Mouse (Mus musculus) intestine, embryonic 16.5 days (tissue): Measurements from ENCODE around the gene Stra6. TPM values are rescaled to one million over a fixed set of nuclear protein-coding genes. Genes with fewer than 3 reads are reported as not detected.

Experiments used
- ATAC-seq: fragments of 200-750 bp; cut with Nextera tagmentation; 2 replicates; pipeline ENCODE4 v1.8.0; 2017; ENCODE audit warnings: moderate TSS enrichment, moderate library complexity
- H3K27ac ChIP-seq: fragments of 300-500 bp; sonication (generic); 2 replicates; pipeline ENCODE4 v1.5.1; 2014; ENCODE audit warnings: mild to moderate bottlenecking, low read length
- H3K27me3 ChIP-seq: fragments of 300-500 bp; sonication (generic); replicated peaks from 2 replicates; pipeline ENCODE4 v1.6.1; 2014; ENCODE audit warnings: low read length, control low read depth, mixed read lengths; ENCODE audit not compliant: control insufficient read depth, insufficient read depth
- H3K36me3 ChIP-seq: fragments of 300-500 bp; sonication (generic); 2 replicates; pipeline ENCODE4 v1.6.1; 2014; ENCODE audit warnings: low read length, control low read depth; ENCODE audit not compliant: control insufficient read depth, insufficient read depth
- H3K4me1 ChIP-seq: fragments of 300-500 bp; sonication (generic); 2 replicates; pipeline ENCODE4 v1.6.1; 2014; ENCODE audit warnings: low read length, control low read depth, mixed read lengths; ENCODE audit not compliant: control insufficient read depth, insufficient read depth
- H3K4me2 ChIP-seq: fragments of 300-500 bp; sonication (generic); 2 replicates; pipeline ENCODE4 v1.6.1; 2014; ENCODE audit warnings: low read depth, low read length, control low read depth
- H3K4me3 ChIP-seq: fragments of 300-500 bp; sonication (generic); 2 replicates; pipeline ENCODE4 v1.5.1; 2014; ENCODE audit warnings: mild to moderate bottlenecking, low read length
- H3K9ac ChIP-seq: fragments of 300-500 bp; sonication (generic); 2 replicates; pipeline ENCODE4 v1.6.1; 2014; ENCODE audit warnings: low read depth, low read length
- H3K9me3 ChIP-seq: fragments of 300-500 bp; sonication (generic); 2 replicates; pipeline ENCODE4 v1.6.1; 2016; ENCODE audit warnings: low read length, control low read depth; ENCODE audit not compliant: control insufficient read depth
- WGBS: fragments of 180-500 bp; shearing (Covaris S2); extraction: QIAGEN DNeasy Blood & Tissue Kit; methylation state at CpG from one replicate; pipeline ENCODE4 v1.1.7; 2014; 5-methylcytosine and 5-hydroxymethylcytosine counted together
- polyA plus RNA-seq: library from polyadenylated mRNA; unstranded; fragments of >200 nt; fragmentation: Nextera tagmentation; extraction: Ambion mirVana; gene quantifications from 2 replicates; pipeline ENCODE4 v1.2.1, GENCODE M21; 2015

The Stra6 gene
- polyA plus RNA-seq, 1 experiment from 2014 or later, result 2.6 TPM

- H3K4me3 ChIP-seq, result no peak overlapping the region
- H3K4me1 ChIP-seq, result peaks cover 9% of the 10 kb centered on the region; the same call in 1 of the 2 replicates
- no peaks in the 10 kb centered on the region for H3K9me3 ChIP-seq
- no peaks in the 10 kb centered on the region for H3K27me3 ChIP-seq
- H3K36me3 ChIP-seq, result no peaks in the 10 kb centered on the region
- no peak for ATAC-seq
- no peak overlapping the region for H3K27ac ChIP-seq
- no peak overlapping the region for H3K9ac ChIP-seq
- WGBS, result 63% methylated on average over 2 of the region's 2 CpGs
- no peak overlapping the region for H3K4me2 ChIP-seq
Measured at GRCm38 (mm10) chr9:58148806-58149205, 85.2 kb downstream of the Stra6 start.

GRCm38 (mm10) chr9:58150733-58151361, 87.3 kb downstream of the Stra6 start:
- Histone ChIP-seq H3K9me3 (no peaks in the 10 kb centered on the region), H3K4me2 (no peak overlapping the region), H3K9ac (no peak overlapping the region), H3K27ac (no peak overlapping the region), H3K27me3 (no peaks in the 10 kb centered on the region), H3K4me3 (no peak overlapping the region), H3K36me3 (no peaks in the 10 kb centered on the region), H3K4me1 (peaks cover 20% of the 10 kb centered on the region)
- WGBS, result 72% methylated on average over 4 of the region's 4 CpGs
- ATAC-seq, result no peak

DNA sequence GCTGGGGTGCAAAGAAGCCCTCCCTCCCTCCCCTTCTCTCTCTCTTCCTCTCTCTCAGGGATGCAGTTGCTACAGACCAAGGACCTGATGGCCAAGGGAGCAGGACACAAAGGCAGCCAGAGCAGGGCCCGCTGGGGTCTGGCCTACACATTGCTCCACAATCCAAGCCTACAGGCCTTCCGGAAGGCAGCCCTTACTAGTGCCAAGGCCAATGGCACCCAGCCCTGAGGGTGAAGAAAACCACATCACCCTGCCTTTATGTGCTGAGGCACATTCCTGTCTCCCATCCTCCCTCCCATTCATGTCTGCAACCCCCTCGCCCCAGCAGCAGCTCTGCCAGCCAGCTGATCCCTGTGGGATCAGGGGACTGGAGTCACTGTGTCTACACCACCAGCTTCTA, 89.5 kb downstream of the Stra6 start:
- no peaks in the 10 kb centered on the region for H3K9me3 ChIP-seq
- WGBS, result 79% methylated on average over 3 of the region's 3 CpGs
- peak overlapping the region; percentile 5; the same call in 1 of the 2 replicates for H3K27ac ChIP-seq

DNA sequence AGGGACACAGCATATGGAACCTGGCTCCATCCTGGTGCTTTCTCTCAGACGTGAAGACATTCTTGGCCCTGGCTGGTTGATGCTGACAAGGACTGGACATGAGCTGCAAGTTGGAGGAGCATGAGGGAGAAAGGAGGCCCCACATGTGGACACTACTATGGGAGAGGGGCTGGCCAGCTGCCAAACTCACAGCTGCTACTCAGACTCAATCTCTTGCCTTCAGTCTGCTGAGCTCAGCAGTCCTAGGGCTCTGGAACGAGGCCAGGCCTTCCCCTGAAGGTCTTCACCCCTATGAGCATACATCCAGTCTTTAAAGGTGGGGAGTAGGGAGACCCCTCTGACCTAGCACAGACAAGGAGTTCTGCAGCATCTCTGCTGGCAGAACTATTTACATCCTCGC, 91.8 kb downstream of the Stra6 start:
- Histone ChIP-seq H3K27me3 (no peaks in the 10 kb centered on the region), H3K9ac (no peak overlapping the region), H3K27ac (peak overlapping the region; percentile 59), H3K4me2 (no peak overlapping the region), H3K36me3 (no peaks in the 10 kb centered on the region), H3K4me1 (peaks cover 51% of the 10 kb centered on the region), H3K4me3 (no peak overlapping the region), H3K9me3 (no peaks in the 10 kb centered on the region)
- peak; percentile 25; the same call in 1 of the 2 replicates for ATAC-seq
- 34% methylated on average over 3 of the region's 3 CpGs for WGBS

More for the DNA sequence above, 89.5 kb downstream of the Stra6 start:
- H3K4me2 ChIP-seq, result no peak overlapping the region
- H3K27me3 ChIP-seq, result no peaks in the 10 kb centered on the region
- no peak overlapping the region for H3K9ac ChIP-seq
- peaks cover 40% of the 10 kb centered on the region for H3K4me1 ChIP-seq
- no peaks in the 10 kb centered on the region for H3K36me3 ChIP-seq
- ATAC-seq, result no peak
- H3K4me3 ChIP-seq, result no peak overlapping the region

- 81% methylated on average over 22 of the region's 22 CpGs for WGBS
- H3K9ac ChIP-seq, result peak overlapping the region; percentile 64
- peak overlapping the region; percentile 44 for H3K4me3 ChIP-seq
- no peak for ATAC-seq
- H3K27me3 ChIP-seq, result no peaks in the 10 kb centered on the region
- no peaks in the 10 kb centered on the region for H3K9me3 ChIP-seq
- peak overlapping the region; percentile 98 for H3K27ac ChIP-seq
- no peaks in the 10 kb centered on the region for H3K36me3 ChIP-seq
- H3K4me1 ChIP-seq, result peaks cover 53% of the 10 kb centered on the region
- peak overlapping the region; percentile 67 for H3K4me2 ChIP-seq
Measured at GRCm38 (mm10) chr9:58156819-58157560, 93.4 kb downstream of the Stra6 start.

GRCm38 (mm10) chr9:58157838-58158237, 94.2 kb downstream of the Stra6 start:
- Histone ChIP-seq H3K9ac (peak overlapping the region; percentile 64), H3K36me3 (no peaks in the 10 kb centered on the region), H3K4me2 (peak overlapping the region; percentile 67), H3K27me3 (no peaks in the 10 kb centered on the region), H3K4me3 (peak overlapping the region; percentile 44), H3K9me3 (no peaks in the 10 kb centered on the region), H3K4me1 (peaks cover 53% of the 10 kb centered on the region), H3K27ac (peak overlapping the region; percentile 98)
- WGBS, result 68% methylated on average over 13 of the region's 13 CpGs
- ATAC-seq, result no peak

GRCm38 (mm10) chr9:58158541-58159311, 95.1 kb downstream of the Stra6 start:
- H3K4me3 ChIP-seq, result peak overlapping the region; percentile 44
- H3K36me3 ChIP-seq, result no peaks in the 10 kb centered on the region
- peak overlapping the region; percentile 67 for H3K4me2 ChIP-seq
- H3K27ac ChIP-seq, result peak overlapping the region; percentile 98
- peaks cover 46% of the 10 kb centered on the region for H3K4me1 ChIP-seq
- WGBS, result 24% methylated on average over 7 of the region's 7 CpGs
- H3K9me3 ChIP-seq, result no peaks in the 10 kb centered on the region
- no peaks in the 10 kb centered on the region for H3K27me3 ChIP-seq
- H3K9ac ChIP-seq, result peak overlapping the region; percentile 64
- peak; percentile 87 for ATAC-seq

DNA sequence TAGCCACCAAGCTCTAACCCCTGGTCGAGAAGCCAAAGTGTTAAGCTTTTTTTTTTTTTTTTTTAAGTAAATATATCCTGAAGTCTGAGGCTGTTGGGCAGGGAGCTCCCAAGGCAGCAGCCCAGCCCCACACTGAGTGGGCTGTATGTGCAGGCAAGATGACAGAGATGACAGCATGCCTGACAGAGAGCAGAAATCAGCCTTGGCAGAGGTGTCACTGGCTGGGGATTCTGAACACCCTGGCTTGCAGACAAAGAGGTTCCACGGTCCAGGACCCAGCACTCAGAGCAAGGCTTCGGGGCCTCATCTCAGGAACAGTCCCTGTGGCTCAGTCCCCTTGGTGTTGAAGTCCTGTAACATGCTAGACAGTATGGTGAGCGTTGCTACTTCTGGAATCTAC, 96.3 kb downstream of the Stra6 start:
- peaks cover 42% of the 10 kb centered on the region for H3K4me1 ChIP-seq
- H3K9ac ChIP-seq, result no peak overlapping the region; the same call in 1 of the 2 replicates
- H3K4me2 ChIP-seq, result peak overlapping the region; percentile 67
- 39% methylated on average over 4 of the region's 4 CpGs for WGBS
- peak overlapping the region; percentile 98 for H3K27ac ChIP-seq
- ATAC-seq, result 0 out of 2 replicates have a peak, but pooled peaks have one; percentile 20
- H3K36me3 ChIP-seq, result no peaks in the 10 kb centered on the region
- H3K27me3 ChIP-seq, result no peaks in the 10 kb centered on the region
- H3K4me3 ChIP-seq, result no peak overlapping the region
- H3K9me3 ChIP-seq, result no peaks in the 10 kb centered on the region

- H3K9ac ChIP-seq, result no peak overlapping the region; the same call in 1 of the 2 replicates
- 81% methylated on average over 5 of the region's 5 CpGs for WGBS
- no peaks in the 10 kb centered on the region for H3K9me3 ChIP-seq
- H3K27me3 ChIP-seq, result no peaks in the 10 kb centered on the region
- no peak overlapping the region for H3K4me2 ChIP-seq
- H3K36me3 ChIP-seq, result no peaks in the 10 kb centered on the region
- no peak for ATAC-seq
- peak overlapping the region; percentile 98 for H3K27ac ChIP-seq
- H3K4me1 ChIP-seq, result peaks cover 38% of the 10 kb centered on the region
- no peak overlapping the region for H3K4me3 ChIP-seq
Measured at GRCm38 (mm10) chr9:58160315-58160714, 96.7 kb downstream of the Stra6 start.
